Mouse (Mus musculus) heart, embryonic 10.5 days (tissue): ENCODE results near the gene Gm10135. TPM values are rescaled to one million over a fixed set of nuclear protein-coding genes. Genes with fewer than 3 reads are reported as not detected.
"Not testable (repeated sequence)": the region's sequence is repeated elsewhere in the genome, so short reads cannot be mapped to it uniquely, and the experiment has no call there.

Experiments
- DNase-seq: peaks from one replicate; pipeline ENCODE4 v3.0.0-alpha.2; 2017; ENCODE audit warnings: low spot score
- H3K27ac ChIP-seq: fragments of 300-500 bp; sonication (generic); 2 replicates; pipeline ENCODE4 v1.5.1; 2016; ENCODE audit warnings: mild to moderate bottlenecking
- H3K27me3 ChIP-seq: fragments of 300-500 bp; sonication (generic); 2 replicates; pipeline ENCODE4 v1.6.1; 2016; ENCODE audit warnings: mild to moderate bottlenecking; ENCODE audit not compliant: poor library complexity, insufficient read depth, severe bottlenecking
- H3K36me3 ChIP-seq: fragments of 300-500 bp; sonication (generic); 2 replicates; pipeline ENCODE4 v1.6.1; 2016; ENCODE audit warnings: mild to moderate bottlenecking, moderate library complexity
- H3K4me1 ChIP-seq: fragments of 300-500 bp; sonication (generic); 2 replicates; pipeline ENCODE4 v1.6.1; 2016; ENCODE audit warnings: mild to moderate bottlenecking
- H3K4me3 ChIP-seq: fragments of 300-500 bp; sonication (generic); 2 replicates; pipeline ENCODE4 v1.5.1; 2016; ENCODE audit warnings: mild to moderate bottlenecking, moderate library complexity
- H3K9me3 ChIP-seq: fragments of 300-500 bp; sonication (generic); 2 replicates; pipeline ENCODE4 v1.6.1; 2016; ENCODE audit warnings: mild to moderate bottlenecking, moderate library complexity
- WGBS: fragments of 180-500 bp; shearing (Covaris S2); methylation state at CpG from one replicate; pipeline ENCODE4 v1.1.7; 2016; 5-methylcytosine and 5-hydroxymethylcytosine counted together
- polyA plus RNA-seq: library from polyadenylated mRNA; unstranded; fragments of >200 nt; fragmentation: Nextera tagmentation; extraction: Ambion mirVana; gene quantifications from 2 replicates; pipeline ENCODE4 v1.2.1, GENCODE M21; 2016

Gene Gm10135
- polyA plus RNA-seq, 1 experiment from 2014 or later, result not detected

DNA sequence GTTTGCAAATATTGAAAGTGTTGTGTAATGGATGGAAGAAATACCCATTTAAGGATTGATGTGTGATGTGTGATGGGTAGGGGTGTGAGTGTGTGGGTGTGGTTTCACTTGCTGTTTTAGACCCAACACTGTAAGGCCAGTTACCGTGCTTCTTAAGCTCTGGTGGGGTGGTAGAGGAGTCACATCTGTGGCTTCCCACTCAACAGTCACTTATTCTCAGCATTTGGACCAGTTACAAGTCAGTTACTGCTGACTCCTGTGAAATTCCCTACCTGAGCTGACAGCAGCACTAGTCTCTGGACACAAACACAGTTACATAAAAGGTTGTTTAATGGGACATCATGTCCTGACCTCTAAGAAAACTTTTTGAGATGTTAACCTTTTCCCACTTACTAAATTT is 26.4 kb downstream of the Gm10135 start:
- no peak overlapping the region for H3K4me3 ChIP-seq
- H3K27me3 ChIP-seq, result no peaks in the 10 kb centered on the region
- DNase-seq, result no peak
- 80% methylated on average over 1 of the region's 1 CpGs for WGBS
- no peak overlapping the region for H3K27ac ChIP-seq
- no peaks in the 10 kb centered on the region for H3K9me3 ChIP-seq
- H3K36me3 ChIP-seq, result peaks cover 24% of the 10 kb centered on the region; the same call in 1 of the 2 replicates
- H3K4me1 ChIP-seq, result no peaks in the 10 kb centered on the region

GRCm38 (mm10) chr5:72940906-72941432 is 33.5 kb downstream of the Gm10135 start:
- DNase-seq, result no peak
- no peaks in the 10 kb centered on the region for H3K27me3 ChIP-seq
- no peak overlapping the region for H3K4me3 ChIP-seq
- H3K27ac ChIP-seq, result no peak overlapping the region
- peaks cover 25% of the 10 kb centered on the region for H3K36me3 ChIP-seq
- no peaks in the 10 kb centered on the region for H3K9me3 ChIP-seq
- WGBS, result 91% methylated on average over 5 of the region's 5 CpGs
- no peaks in the 10 kb centered on the region for H3K4me1 ChIP-seq

DNA sequence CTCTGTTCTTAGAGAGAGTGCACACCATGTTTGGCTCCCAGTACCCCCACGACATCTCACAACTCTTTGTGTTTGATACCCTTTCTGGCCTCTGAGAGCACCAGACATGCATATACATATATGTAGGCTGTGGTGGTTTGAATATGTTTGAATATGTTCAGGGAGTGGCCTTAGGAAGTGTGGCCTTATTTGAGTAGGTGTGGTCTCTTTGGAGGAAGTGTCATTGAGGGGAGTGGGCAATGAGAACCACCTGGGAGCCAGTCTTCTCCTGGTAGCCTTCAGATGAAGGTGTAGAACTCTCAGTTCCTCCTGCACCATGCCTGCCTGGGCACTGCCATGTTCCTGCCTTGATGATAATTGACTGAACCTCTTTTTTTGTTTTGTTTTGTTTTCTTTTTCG is 35.2 kb downstream of the Gm10135 start:
- WGBS, result 87% methylated on average over 2 of the region's 2 CpGs
- H3K27me3 ChIP-seq, result no peaks in the 10 kb centered on the region
- H3K27ac ChIP-seq, result no peak overlapping the region
- no peaks in the 10 kb centered on the region for H3K9me3 ChIP-seq
- no peak for DNase-seq
- H3K36me3 ChIP-seq, result peaks cover 22% of the 10 kb centered on the region
- H3K4me3 ChIP-seq, result no peak overlapping the region
- no peaks in the 10 kb centered on the region for H3K4me1 ChIP-seq

DNA sequence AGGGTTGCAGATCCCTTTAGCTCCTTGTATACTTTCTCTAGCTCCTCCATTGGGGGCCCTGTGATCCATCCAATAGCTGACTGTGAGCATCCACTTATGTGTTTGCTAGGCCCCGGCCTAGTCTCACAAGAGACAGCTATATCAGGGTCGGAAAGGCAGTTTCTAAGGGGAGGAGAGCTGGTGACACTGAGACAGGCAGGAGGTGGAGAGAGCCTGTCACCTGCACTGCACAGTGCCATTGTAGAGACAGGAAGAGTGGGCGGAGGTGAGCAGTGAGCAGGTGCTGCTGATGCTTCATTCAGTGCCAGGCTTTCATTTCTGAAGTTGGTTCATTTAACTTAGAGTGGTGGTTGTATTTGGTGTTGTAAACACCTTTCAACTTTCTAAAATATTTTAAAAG is 36.1 kb downstream of the Gm10135 start:
- not testable (repeated sequence) for H3K27ac ChIP-seq, H3K4me1 ChIP-seq, H3K4me3 ChIP-seq, H3K9me3 ChIP-seq, DNase-seq, H3K27me3 ChIP-seq
- 92% methylated on average over 3 of the region's 3 CpGs for WGBS
- H3K36me3 ChIP-seq, result peaks cover 21% of the 10 kb centered on the region

GRCm38 (mm10) chr5:72933026-72933675 is 41.4 kb downstream of the Gm10135 start:
- Histone ChIP-seq H3K4me3 (no peak overlapping the region), H3K27me3 (no peaks in the 10 kb centered on the region), H3K27ac (no peak overlapping the region), H3K4me1 (peaks cover 8% of the 10 kb centered on the region; the same call in 1 of the 2 replicates), H3K36me3 (peaks cover 10% of the 10 kb centered on the region; the same call in 1 of the 2 replicates), H3K9me3 (no peaks in the 10 kb centered on the region)
- WGBS, result 90% methylated on average over 17 of the region's 17 CpGs
- DNase-seq, result peak; percentile 74

DNA sequence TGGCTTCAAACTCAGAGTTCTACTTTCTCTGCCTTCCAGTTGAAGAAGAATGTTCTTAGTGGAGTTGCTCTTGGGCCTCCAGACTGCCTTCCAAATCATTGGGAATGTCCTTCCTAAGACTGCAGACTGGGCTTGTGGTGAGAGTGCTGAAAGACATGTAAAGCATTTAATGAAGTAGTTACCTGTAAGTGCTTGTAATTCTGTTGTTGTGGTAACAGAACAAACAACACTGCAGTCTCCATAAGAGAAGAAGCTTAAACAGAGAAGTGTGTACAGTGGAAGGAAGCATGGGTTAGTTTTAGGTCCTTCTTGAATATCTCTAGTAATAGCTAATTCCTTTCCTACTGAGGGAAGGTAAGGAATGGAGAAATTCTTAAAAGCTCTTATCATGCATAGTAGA is 47.4 kb downstream of the Gm10135 start:
- Histone ChIP-seq H3K36me3 (no peaks in the 10 kb centered on the region), H3K27ac (no peak overlapping the region), H3K27me3 (no peaks in the 10 kb centered on the region), H3K4me1 (peaks cover 25% of the 10 kb centered on the region), H3K9me3 (no peaks in the 10 kb centered on the region), H3K4me3 (no peak overlapping the region)
- DNase-seq, result no peak

DNA sequence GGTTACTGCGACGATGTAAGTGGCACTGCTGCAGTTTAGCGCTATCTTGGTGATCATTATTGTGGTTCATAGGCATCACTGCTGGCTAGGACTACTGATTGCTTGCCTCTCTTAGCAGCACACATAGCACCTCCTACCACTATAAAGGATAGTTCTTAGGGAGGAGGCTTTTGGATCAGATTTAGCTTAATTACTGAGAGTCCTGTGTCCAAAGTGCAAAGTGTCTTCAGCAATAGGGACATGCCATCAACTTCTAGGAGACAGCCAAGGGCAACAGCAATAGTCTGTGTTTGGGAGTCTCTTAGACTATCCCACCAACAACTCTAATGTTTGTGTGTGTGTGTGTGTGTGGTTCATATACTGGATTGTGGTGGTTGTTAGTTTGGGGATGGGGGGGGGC is 51.7 kb downstream of the Gm10135 start:
- Histone ChIP-seq H3K36me3 (0 out of 2 replicates have a peak, but pooled peaks cover 2% of the 10 kb centered on the region), H3K27ac (no peak overlapping the region), H3K27me3 (no peaks in the 10 kb centered on the region), H3K9me3 (no peaks in the 10 kb centered on the region), H3K4me1 (peaks cover 25% of the 10 kb centered on the region), H3K4me3 (no peak overlapping the region)
- DNase-seq, result no peak
- WGBS, result 92% methylated on average over 3 of the region's 3 CpGs

DNA sequence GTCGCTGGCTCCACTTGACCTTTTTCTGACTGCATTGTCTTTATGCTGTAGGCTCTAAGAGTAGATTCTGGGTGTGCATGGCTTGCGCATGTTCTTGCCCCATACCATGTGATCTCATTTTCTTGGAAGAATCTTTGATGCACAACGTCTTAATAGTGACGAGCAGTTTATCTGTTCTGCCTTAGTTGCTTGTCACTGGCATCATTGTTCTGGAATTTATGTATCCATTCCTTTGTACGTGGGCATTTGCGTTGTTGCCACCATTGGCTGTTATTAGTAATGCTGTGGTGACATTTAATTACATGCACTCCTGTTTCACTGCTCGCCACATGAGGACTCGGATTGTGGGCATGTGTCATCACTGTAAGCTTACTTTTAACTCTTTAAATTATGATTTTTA is 53.3 kb downstream of the Gm10135 start:
- no peak overlapping the region for H3K4me3 ChIP-seq
- H3K9me3 ChIP-seq, result no peaks in the 10 kb centered on the region
- peaks cover 34% of the 10 kb centered on the region for H3K4me1 ChIP-seq
- no peaks in the 10 kb centered on the region for H3K27me3 ChIP-seq
- H3K27ac ChIP-seq, result no peak overlapping the region
- WGBS, result 90% methylated on average over 8 of the region's 8 CpGs
- peak; percentile 67 for DNase-seq
- 0 out of 2 replicates have a peak, but pooled peaks cover 2% of the 10 kb centered on the region for H3K36me3 ChIP-seq

DNA sequence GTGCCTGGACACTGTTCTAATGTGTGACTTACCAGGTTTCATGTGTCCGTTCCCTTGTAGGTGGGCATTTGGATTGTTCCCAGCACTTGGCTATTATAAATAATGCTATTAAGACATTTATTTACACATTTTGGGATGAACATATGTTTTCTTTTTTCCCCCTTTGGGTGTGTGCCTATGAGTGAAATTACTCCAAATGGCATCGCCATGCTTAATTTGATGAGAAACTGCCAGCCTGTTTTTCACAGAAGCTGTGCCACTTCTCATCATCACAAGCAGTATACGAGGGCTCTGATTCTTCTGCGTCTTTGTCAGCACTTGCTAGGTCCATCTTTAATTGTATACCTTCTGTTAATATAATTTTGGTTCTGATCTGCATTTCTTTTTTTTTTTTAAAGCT is 54.1 kb downstream of the Gm10135 start:
- H3K36me3 ChIP-seq, result 0 out of 2 replicates have a peak, but pooled peaks cover 2% of the 10 kb centered on the region
- DNase-seq, result no peak
- H3K9me3 ChIP-seq, result no peaks in the 10 kb centered on the region
- WGBS, result 93% methylated on average over 4 of the region's 4 CpGs
- peaks cover 32% of the 10 kb centered on the region for H3K4me1 ChIP-seq
- H3K27ac ChIP-seq, result no peak overlapping the region
- H3K27me3 ChIP-seq, result no peaks in the 10 kb centered on the region
- no peak overlapping the region for H3K4me3 ChIP-seq

- peak overlapping the region; percentile 81 for H3K4me3 ChIP-seq
- no peaks in the 10 kb centered on the region for H3K9me3 ChIP-seq
- DNase-seq, result peak; percentile 31
- 0 out of 2 replicates have a peak, but pooled peaks cover 2% of the 10 kb centered on the region for H3K36me3 ChIP-seq
- no peaks in the 10 kb centered on the region for H3K27me3 ChIP-seq
- H3K27ac ChIP-seq, result 0 out of 2 replicates have a peak overlapping the region, but pooled peaks have one; percentile 99
- 47% methylated on average over 1 of the region's 1 CpGs for WGBS
- H3K4me1 ChIP-seq, result peaks cover 29% of the 10 kb centered on the region
Observed at GRCm38 (mm10) chr5:72916851-72917250, 57.7 kb downstream of the Gm10135 start.

DNA sequence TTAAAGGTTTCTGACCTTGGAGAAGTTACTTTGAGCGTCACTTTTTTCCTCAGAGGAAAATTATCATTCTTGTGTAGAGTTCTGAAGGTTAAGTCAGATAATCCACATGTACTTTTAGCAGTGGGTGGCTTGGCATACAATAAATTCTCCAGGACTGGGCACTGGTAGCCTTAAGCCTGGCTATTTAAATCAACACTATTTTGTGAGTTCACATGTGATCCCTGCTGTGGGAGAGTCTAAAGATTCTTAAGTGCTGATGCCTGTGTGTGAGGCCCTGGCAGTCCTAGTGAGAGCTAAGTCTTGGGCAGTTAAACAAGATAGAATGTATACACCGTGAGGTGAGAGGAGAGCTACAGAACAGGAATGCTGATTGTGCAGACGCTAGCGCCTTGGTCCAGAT is 58.5 kb downstream of the Gm10135 start:
- Histone ChIP-seq H3K27me3 (no peaks in the 10 kb centered on the region), H3K36me3 (no peaks in the 10 kb centered on the region), H3K4me3 (peak overlapping the region; percentile 81), H3K27ac (peak overlapping the region; percentile 99), H3K9me3 (no peaks in the 10 kb centered on the region), H3K4me1 (peaks cover 29% of the 10 kb centered on the region)
- WGBS, result 25% methylated on average over 4 of the region's 4 CpGs
- DNase-seq, result no peak
